Mouse (Mus musculus): Measurements from ENCODE around the gene Glrx5. TPM values are rescaled to one million over a fixed set of nuclear protein-coding genes. Genes with fewer than 3 reads are reported as not detected.

The Glrx5 gene
- polyA plus RNA-seq (2016; fragmentation: Nextera tagmentation; extraction: Ambion mirVana): 215 and 255 TPM in 2 replicates

DNA sequence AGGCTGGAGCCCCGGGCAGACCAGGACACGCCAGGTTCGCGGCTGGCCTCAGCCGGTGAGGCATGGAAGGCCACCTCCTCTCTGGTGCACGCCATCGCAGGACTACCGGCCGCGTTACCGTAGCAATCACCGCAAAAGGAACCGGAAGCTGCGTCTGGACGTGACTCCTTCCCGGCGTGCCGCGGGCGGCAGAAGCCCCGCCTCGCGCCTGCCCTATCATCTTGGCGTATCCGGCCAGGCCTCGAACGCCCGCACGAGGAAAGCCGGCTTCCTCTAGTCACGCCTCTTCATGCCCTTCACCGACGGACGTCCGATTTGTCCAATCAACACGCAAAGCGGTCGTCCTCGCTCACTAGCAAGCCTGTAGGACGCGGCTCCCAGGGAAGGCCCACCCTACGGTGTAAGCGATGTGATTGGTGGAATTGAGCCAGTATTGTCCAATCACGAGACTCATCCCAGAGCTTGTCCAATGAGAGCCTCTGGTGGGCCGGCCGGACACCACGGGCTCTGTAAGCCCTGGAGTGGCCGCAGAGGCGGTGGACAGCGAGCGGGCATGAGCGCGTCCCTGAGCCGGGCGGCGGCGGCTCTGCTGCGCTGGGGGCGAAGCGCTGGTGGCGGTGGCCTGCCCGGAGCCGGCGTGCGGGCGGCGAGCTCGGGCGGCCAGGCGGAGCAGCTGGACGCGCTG lies at the start of gene Glrx5:
Gene Glrx5, plus strand, starts transcription at position 542 of the 685 bp plus-strand sequence.
- Histone ChIP-seq H3K4me1 (peaks cover 46% of the 10 kb centered on the region), H3K27ac (peak within 1 kb of the TSS; percentile 88), H3K36me3 (peaks cover 29% of the 10 kb centered on the region), H3K27me3 (ENCODE audit: low read depth, poor library complexity, severe bottlenecking) (no peaks in the 10 kb centered on the region), H3K9me3 (replicated peaks) (no peaks in the 10 kb centered on the region), H3K4me3 (peak within 1 kb of the TSS; percentile 82)
- peak; percentile 95 for DNase-seq (ENCODE audit: low spot score)
- under 1% methylated on average over 72 of the region's 72 CpGs for WGBS

- Histone ChIP-seq H3K27ac (peak overlapping the region; percentile 74), H3K9me3 (replicated peaks) (no peaks in the 10 kb centered on the region), H3K36me3 (no peaks in the 10 kb centered on the region), H3K27me3 (ENCODE audit: low read depth, poor library complexity, severe bottlenecking) (no peaks in the 10 kb centered on the region), H3K4me1 (peaks cover 24% of the 10 kb centered on the region), H3K4me3 (no peak overlapping the region)
- DNase-seq (ENCODE audit: low spot score): no peak
- 46% methylated on average over 7 of the region's 7 CpGs for WGBS
Observed at GRCm38 (mm10) chr12:104983476-104983875, 49.0 kb upstream of the Glrx5 start.

- peaks cover 17% of the 10 kb centered on the region for H3K4me1 ChIP-seq
- no peak overlapping the region for H3K27ac ChIP-seq
- DNase-seq (ENCODE audit: low spot score): no peak
- 77% methylated on average over 5 of the region's 5 CpGs for WGBS
- H3K4me3 ChIP-seq: no peak overlapping the region
- H3K36me3 ChIP-seq: no peaks in the 10 kb centered on the region
- H3K9me3 ChIP-seq (replicated peaks): no peaks in the 10 kb centered on the region
- H3K27me3 ChIP-seq (ENCODE audit: low read depth, poor library complexity, severe bottlenecking): no peaks in the 10 kb centered on the region
Observed at GRCm38 (mm10) chr12:104985088-104985487, 47.4 kb upstream of the Glrx5 start.

GRCm38 (mm10) chr12:104986001-104986400 lies 46.5 kb upstream of the Glrx5 start:
- H3K27ac ChIP-seq: no peak overlapping the region
- no peaks in the 10 kb centered on the region for H3K27me3 ChIP-seq (ENCODE audit: low read depth, poor library complexity, severe bottlenecking)
- WGBS: 84% methylated on average over 2 of the region's 2 CpGs
- no peak for DNase-seq (ENCODE audit: low spot score)
- no peaks in the 10 kb centered on the region for H3K36me3 ChIP-seq
- H3K9me3 ChIP-seq (replicated peaks): no peaks in the 10 kb centered on the region
- H3K4me3 ChIP-seq: no peak overlapping the region
- H3K4me1 ChIP-seq: peaks cover 17% of the 10 kb centered on the region

DNA sequence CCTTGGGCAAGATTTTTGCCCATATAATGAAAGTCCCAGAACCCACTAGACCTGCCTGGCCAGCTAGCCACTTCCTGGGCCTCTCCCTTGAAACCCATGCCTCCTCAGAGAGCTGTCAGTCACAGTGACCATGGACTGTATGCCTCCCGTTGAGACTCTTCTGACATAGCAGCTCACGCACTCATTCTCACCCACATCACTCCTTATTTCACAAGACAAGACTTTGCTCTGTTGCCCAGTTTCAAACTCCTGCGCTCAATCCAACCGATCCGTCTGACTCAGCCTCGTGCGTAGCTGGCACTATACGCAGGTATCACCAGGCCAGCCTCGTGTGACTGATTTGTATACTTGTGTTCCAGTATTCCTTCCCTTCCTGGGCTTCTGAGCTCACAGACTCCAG lies 45.7 kb upstream of the Glrx5 start:
- no peak for DNase-seq (ENCODE audit: low spot score)
- Histone ChIP-seq H3K9me3 (replicated peaks) (no peaks in the 10 kb centered on the region), H3K4me1 (peaks cover 17% of the 10 kb centered on the region), H3K36me3 (no peaks in the 10 kb centered on the region), H3K27ac (no peak overlapping the region), H3K27me3 (ENCODE audit: low read depth, poor library complexity, severe bottlenecking) (no peaks in the 10 kb centered on the region), H3K4me3 (no peak overlapping the region)
- 92% methylated on average over 9 of the region's 9 CpGs for WGBS

- H3K27ac ChIP-seq: no peak overlapping the region
- H3K4me3 ChIP-seq: no peak overlapping the region
- H3K4me1 ChIP-seq: peaks cover 17% of the 10 kb centered on the region
- no peak for DNase-seq (ENCODE audit: low spot score)
- no peaks in the 10 kb centered on the region for H3K27me3 ChIP-seq (ENCODE audit: low read depth, poor library complexity, severe bottlenecking)
- no peaks in the 10 kb centered on the region for H3K36me3 ChIP-seq
- H3K9me3 ChIP-seq (replicated peaks): no peaks in the 10 kb centered on the region
- 83% methylated on average over 7 of the region's 7 CpGs for WGBS
Observed at GRCm38 (mm10) chr12:104987936-104988335, 44.6 kb upstream of the Glrx5 start.

- H3K36me3 ChIP-seq: no peaks in the 10 kb centered on the region
Observed at GRCm38 (mm10) chr12:104990741-104991454, 41.6 kb upstream of the Glrx5 start.

DNA sequence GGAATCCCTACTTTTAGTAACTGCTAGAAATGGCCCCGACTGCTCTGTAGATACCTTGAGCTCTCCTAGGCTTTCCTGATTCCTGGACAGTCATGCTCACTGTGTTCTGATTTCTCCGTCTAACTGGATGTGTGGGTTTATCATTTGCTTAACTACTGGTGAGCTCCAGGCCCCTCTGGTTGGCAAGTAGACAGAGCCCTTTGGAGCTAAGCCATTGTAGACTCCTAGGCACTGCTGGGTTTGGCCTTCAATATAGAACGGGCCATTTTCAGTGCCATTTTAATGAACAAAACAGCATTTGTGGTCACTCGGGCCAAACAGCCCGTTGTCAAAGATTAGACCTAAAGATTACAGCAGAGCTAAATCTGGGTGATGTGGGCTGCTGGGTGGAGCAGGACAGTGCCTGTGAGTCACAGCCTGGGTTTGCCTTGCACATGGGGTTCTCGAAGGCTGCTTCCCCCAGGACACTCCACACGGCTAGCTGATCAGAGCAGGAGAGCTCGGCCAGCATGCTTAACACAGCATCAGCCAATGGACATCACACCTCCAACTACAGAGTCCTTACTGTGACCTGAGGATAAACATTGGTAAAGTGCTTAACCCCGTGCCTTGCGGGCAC lies 40.3 kb upstream of the Glrx5 start:
- Histone ChIP-seq H3K27me3 (ENCODE audit: low read depth, poor library complexity, severe bottlenecking) (peaks cover 9% of the 10 kb centered on the region), H3K36me3 (no peaks in the 10 kb centered on the region), H3K9me3 (replicated peaks) (no peaks in the 10 kb centered on the region), H3K4me3 (no peak overlapping the region), H3K4me1 (peaks cover 10% of the 10 kb centered on the region), H3K27ac (no peak overlapping the region)
- 92% methylated on average over 10 of the region's 10 CpGs for WGBS
- no peak for DNase-seq (ENCODE audit: low spot score)

More at GRCm38 (mm10) chr12:104990741-104991454, 41.6 kb upstream of the Glrx5 start:
- Histone ChIP-seq H3K27ac (no peak overlapping the region), H3K4me3 (no peak overlapping the region), H3K4me1 (peaks cover 10% of the 10 kb centered on the region), H3K9me3 (replicated peaks) (no peaks in the 10 kb centered on the region), H3K27me3 (ENCODE audit: low read depth, poor library complexity, severe bottlenecking) (peaks cover 9% of the 10 kb centered on the region)
- WGBS: 88% methylated on average over 13 of the region's 13 CpGs
- DNase-seq (ENCODE audit: low spot score): no peak

DNA sequence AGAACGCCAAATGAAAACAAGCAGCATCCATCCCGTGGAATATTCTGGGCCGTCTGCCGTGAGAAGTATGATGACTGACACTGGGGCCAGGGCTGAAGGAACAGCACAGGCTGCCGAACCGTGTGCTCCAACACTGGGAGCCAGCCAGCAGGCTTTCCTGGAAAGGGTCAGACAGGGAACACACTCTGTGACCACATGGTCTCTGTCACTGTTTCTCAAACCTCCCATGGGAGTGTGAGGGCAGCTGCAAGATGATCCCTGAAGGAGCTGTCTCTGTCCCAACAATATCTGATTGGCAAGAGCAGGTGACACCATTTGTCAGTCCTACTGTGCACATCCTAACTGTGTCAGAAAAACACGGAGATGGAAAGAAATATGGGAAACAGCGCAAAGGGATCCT lies 39.6 kb upstream of the Glrx5 start:
- H3K4me1 ChIP-seq: peaks cover 10% of the 10 kb centered on the region
- peaks cover 9% of the 10 kb centered on the region for H3K27me3 ChIP-seq (ENCODE audit: low read depth, poor library complexity, severe bottlenecking)
- 82% methylated on average over 8 of the region's 8 CpGs for WGBS
- no peak overlapping the region for H3K27ac ChIP-seq
- H3K36me3 ChIP-seq: no peaks in the 10 kb centered on the region
- no peak for DNase-seq (ENCODE audit: low spot score)
- no peaks in the 10 kb centered on the region for H3K9me3 ChIP-seq (replicated peaks)
- no peak overlapping the region for H3K4me3 ChIP-seq

- no peaks in the 10 kb centered on the region for H3K9me3 ChIP-seq (replicated peaks)
- H3K36me3 ChIP-seq: no peaks in the 10 kb centered on the region
- no peak overlapping the region for H3K4me3 ChIP-seq
- 85% methylated on average over 12 of the region's 12 CpGs for WGBS
- H3K4me1 ChIP-seq: peaks cover 10% of the 10 kb centered on the region
- H3K27ac ChIP-seq: no peak overlapping the region
- DNase-seq (ENCODE audit: low spot score): no peak
- peaks cover 9% of the 10 kb centered on the region for H3K27me3 ChIP-seq (ENCODE audit: low read depth, poor library complexity, severe bottlenecking)
Observed at GRCm38 (mm10) chr12:104995259-104995876, 37.1 kb upstream of the Glrx5 start.

DNA sequence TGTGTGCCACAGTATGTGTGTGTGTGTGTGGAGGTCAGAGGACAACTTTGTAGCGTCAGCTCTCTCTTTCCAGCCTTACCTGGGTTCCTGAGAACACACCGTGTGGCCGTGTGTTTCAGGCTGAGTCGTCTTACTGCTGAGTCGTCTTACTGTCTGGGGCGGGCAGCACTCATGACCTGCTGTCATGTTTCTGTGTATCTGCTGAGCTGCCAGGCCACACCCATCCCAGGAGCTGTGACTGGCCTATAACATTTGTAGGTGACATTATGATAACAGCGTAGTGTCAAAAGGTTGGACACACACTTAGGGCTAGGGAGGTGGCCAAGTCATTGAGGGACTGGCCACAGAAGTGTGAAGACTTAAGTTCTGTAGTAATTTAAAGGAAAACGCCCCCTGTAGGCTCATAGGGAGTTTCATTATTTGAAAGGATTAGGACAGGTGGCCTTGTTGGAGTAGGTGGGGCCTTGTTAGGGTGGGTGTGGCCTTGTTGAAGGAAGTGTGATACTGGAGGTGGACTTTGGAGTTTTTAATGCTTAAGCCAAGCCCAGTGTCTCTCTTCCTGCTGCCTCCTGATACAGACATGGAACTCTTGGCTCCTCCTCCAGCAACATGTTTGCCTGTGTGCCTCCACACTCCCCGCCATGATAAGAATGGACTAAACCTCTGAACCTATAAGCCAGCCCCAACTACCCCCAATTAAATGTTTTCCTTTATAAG lies 36.3 kb upstream of the Glrx5 start:
- Histone ChIP-seq H3K27me3 (ENCODE audit: low read depth, poor library complexity, severe bottlenecking) (peaks cover 9% of the 10 kb centered on the region), H3K27ac (no peak overlapping the region), H3K4me1 (peaks cover 13% of the 10 kb centered on the region), H3K36me3 (no peaks in the 10 kb centered on the region), H3K9me3 (replicated peaks) (no peaks in the 10 kb centered on the region), H3K4me3 (no peak overlapping the region)
- WGBS: 89% methylated on average over 9 of the region's 9 CpGs
- no peak for DNase-seq (ENCODE audit: low spot score)

DNA sequence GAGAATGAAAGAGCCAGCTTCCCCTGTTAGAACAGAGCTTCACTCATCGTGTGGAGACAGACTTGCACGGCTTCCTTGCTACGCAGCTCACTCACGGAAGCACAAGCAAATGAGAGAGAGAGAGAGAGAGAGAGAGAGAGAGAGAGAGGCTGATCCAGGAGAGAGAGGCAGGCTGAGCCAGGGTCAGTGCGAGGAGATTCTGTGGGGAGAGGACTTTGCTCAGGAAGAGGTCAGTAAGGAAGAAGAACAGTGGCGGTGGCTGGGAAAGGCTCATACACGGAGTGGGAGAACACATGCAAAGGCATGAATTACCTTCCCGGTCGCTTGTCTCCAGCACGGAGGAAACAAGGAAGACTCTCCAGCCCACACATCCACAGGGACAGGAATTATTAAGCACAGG lies 35.3 kb upstream of the Glrx5 start:
- Histone ChIP-seq H3K27me3 (ENCODE audit: low read depth, poor library complexity, severe bottlenecking) (peaks cover 9% of the 10 kb centered on the region), H3K4me1 (peaks cover 13% of the 10 kb centered on the region), H3K9me3 (replicated peaks) (no peaks in the 10 kb centered on the region), H3K36me3 (no peaks in the 10 kb centered on the region), H3K27ac (no peak overlapping the region), H3K4me3 (no peak overlapping the region)
- no peak for DNase-seq (ENCODE audit: low spot score)
- WGBS: 93% methylated on average over 10 of the region's 10 CpGs
